Mouse (Mus musculus) cortical plate, adult 2 months (tissue): ENCODE measurements around the gene Cnrip1. TPM values are rescaled to one million over a fixed set of nuclear protein-coding genes. Genes with fewer than 3 reads are reported as not detected.
A peak's percentile ranks its signal among the peaks of the same experiment; 100 is the strongest.
"Not testable (repeated sequence)": the region's sequence is repeated elsewhere in the genome, so short reads cannot be mapped to it uniquely, and the experiment has no call there.

Experiments
- H3K27ac ChIP-seq: fragments of 200-500 bp; 2 replicates; pipeline ENCODE4 v1.5.1; 2012; ENCODE audit warnings: low read length, control low read depth, inconsistent platforms; ENCODE audit not compliant: insufficient read depth
- H3K4me1 ChIP-seq: fragments of 200-500 bp; 2 replicates; pipeline ENCODE4 v1.6.1; 2011; ENCODE audit warnings: low read length; ENCODE audit not compliant: control insufficient read depth, insufficient read depth
- H3K4me3 ChIP-seq: fragments of 200-500 bp; 2 replicates; pipeline ENCODE4 v1.5.1; 2011; ENCODE audit warnings: mild to moderate bottlenecking, low read length, control low read depth; ENCODE audit not compliant: insufficient read depth
- CTCF ChIP-seq: fragments of 200-500 bp; IDR thresholded peaks from 2 replicates; pipeline ENCODE4 v1.5.1; 2011; ENCODE audit warnings: mild to moderate bottlenecking, control low read depth, low read length; ENCODE audit not compliant: insufficient read depth; ENCODE audit errors: extremely low read depth
- POLR2A ChIP-seq: fragments of 200-500 bp; IDR thresholded peaks from 2 replicates; pipeline ENCODE4 v1.6.1; 2011; ENCODE audit warnings: mild to moderate bottlenecking, low read length, control low read depth; ENCODE audit not compliant: insufficient read depth; ENCODE audit errors: extremely low read depth
- polyA plus RNA-seq: library from polyadenylated mRNA; depleted of rRNA; stranded (reverse); fragments of >200 nt; gene quantifications from 2 replicates; pipeline ENCODE4 v1.2.3, GENCODE M21; 2012

Cnrip1 gene
- polyA plus RNA-seq, 1 experiment, result 114 TPM

DNA sequence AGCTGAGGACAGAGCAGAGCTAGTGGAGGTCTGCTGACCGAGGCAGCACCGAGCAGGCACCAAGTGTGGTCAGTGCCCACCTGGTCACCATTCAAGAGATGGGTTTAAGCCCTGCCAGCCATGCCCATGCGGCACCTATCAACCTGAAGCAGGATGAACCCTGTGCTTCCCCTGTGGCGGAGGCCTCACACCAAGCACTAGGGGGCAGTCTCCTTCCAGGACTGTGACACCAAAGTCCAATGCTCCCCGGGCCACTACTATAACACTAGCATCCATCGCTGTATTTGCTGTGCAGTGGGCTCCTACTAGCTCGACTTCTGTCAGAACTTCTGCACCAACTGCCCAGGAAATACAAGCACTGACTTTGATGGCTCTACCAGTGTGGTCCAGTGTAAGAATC lies 32.1 kb upstream of the Cnrip1 start:
- Histone ChIP-seq H3K4me3 (no peak overlapping the region), H3K4me1 (no peaks in the 10 kb centered on the region), H3K27ac (no peak overlapping the region)
- TF ChIP-seq CTCF (0 out of 2 replicates have a peak, but pooled peaks have one; percentile 4), POLR2A (no peak)

DNA sequence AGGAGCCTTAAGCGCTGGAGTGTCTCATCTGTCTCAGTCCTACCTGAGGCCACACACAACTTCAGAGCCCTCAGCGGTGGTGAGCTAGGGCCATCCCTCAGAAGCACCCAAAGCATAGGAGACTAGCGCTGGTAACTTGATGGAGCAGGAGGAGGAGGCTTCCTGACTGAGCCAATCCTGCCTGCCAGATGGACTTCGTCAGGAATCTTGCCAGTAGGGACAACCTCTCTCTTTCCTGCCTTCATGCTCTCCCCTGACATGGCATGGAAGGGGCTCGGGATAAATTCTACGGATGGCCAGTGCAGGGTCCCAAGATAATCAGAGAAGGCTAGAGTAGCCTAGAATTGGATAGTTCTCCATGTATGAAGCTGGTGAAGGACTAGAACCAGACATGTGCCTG lies 28.2 kb upstream of the Cnrip1 start:
- Histone ChIP-seq H3K27ac (no peak overlapping the region), H3K4me3 (no peak overlapping the region), H3K4me1 (no peaks in the 10 kb centered on the region)
- TF ChIP-seq CTCF (no peak), POLR2A (no peak)

DNA sequence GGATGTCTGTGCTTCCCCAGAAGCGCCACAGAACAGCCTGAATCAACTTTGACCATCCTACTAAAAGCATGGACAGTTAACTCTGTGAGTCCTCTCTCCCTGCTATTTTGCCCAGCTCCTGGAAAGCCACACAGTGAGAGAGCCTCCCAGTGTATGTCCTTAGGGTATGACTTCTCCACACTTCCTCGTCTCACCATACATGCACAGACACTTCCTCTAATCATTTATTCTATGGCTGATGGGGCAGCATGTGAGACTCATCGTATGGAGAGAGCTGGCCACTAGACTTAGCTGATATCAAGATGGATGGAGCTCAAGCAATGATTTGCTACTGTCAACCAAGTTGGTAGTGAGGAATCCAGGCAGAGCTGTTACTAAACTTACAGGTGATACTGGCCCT lies 27.4 kb upstream of the Cnrip1 start:
- H3K27ac ChIP-seq, result no peak overlapping the region
- H3K4me3 ChIP-seq, result no peak overlapping the region
- TF ChIP-seq CTCF, result no peak
- no peak for TF ChIP-seq POLR2A
- no peaks in the 10 kb centered on the region for H3K4me1 ChIP-seq

DNA sequence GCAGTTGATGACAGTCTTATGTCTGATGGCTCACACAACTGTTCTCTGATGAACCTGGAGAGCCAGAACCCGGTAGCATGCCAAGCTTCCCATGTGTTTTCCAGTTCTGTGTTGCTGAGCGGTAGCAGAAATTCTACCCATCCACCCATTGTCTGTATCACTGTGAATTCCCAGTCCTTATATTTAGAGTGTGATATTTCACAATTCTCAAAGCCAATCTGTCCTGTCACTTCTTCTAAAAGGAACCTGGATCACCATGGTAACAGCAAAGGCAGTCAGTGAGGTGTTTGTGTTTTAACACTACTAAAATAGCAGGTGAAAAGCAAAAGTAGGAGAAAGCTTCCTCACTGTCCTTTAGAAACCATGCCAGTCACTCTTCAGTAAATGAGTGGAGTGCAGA lies 5.6 kb upstream of the Cnrip1 start:
- Histone ChIP-seq H3K27ac (no peak overlapping the region), H3K4me3 (no peak overlapping the region), H3K4me1 (no peaks in the 10 kb centered on the region; the same call in 1 of the 2 replicates)
- TF ChIP-seq CTCF (no peak), POLR2A (no peak)

GRCm38 (mm10) chr11:17052476-17053049 lies 1.2 kb downstream of the Cnrip1 start:
- peak overlapping the region; percentile 98 for H3K4me3 ChIP-seq
- no peaks in the 10 kb centered on the region; the same call in 1 of the 2 replicates for H3K4me1 ChIP-seq
- TF ChIP-seq POLR2A (no peak; the same call in 1 of the 2 replicates), CTCF (no peak)

DNA sequence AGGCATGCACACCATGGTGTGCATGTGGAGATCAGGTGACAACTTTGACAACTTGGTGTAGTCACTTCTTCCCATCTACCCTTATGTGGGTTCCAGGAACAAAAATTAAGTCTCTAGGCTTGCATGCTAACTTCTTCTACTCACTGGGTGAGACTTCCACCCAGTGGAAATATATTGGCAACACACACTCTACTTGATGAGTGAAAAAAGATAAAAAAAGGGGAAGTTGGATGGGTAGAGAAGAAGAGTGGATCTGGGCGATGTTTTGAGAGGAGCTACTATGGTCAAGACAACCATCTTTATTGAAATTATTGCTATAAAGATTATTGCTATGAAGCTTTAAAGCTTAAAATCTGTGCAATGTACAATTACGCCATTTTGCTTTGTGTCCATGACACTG lies 18.0 kb downstream of the Cnrip1 start:
- not testable (repeated sequence) for H3K4me1 ChIP-seq

More at GRCm38 (mm10) chr11:17052476-17053049, 1.2 kb downstream of the Cnrip1 start:
- H3K27ac ChIP-seq, result peak overlapping the region; percentile 88

DNA sequence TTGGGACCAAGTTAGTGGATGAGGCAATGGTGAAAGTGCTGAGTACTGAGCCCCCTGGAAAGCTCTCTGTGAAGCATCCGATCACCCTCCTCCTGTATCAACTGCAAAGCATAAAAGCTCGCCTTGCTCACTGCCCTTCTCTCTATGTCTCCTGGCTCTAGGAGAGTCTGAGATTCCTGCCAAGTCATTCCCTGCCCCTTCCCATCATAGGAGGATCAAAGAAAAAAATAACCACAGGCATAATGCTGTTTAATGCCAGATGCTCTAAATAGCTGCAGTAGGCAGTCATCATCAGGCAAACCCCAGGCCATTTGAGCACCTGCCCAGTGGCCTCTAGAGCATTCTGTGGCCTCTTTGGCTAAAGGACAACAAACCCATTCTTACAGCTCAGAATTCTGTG lies 24.3 kb downstream of the Cnrip1 start:
- H3K4me3 ChIP-seq, result no peak overlapping the region
- no peaks in the 10 kb centered on the region for H3K4me1 ChIP-seq
- H3K27ac ChIP-seq, result no peak overlapping the region
- TF ChIP-seq POLR2A, result no peak
- no peak for TF ChIP-seq CTCF

More for the DNA sequence above, 18.0 kb downstream of the Cnrip1 start:
- not testable (repeated sequence) for H3K4me3 ChIP-seq, H3K27ac ChIP-seq

- Histone ChIP-seq H3K27ac (no peak overlapping the region), H3K4me1 (peaks cover 8% of the 10 kb centered on the region; the same call in 1 of the 2 replicates), H3K4me3 (no peak overlapping the region)
- TF ChIP-seq CTCF (no peak), POLR2A (no peak)
Observed at GRCm38 (mm10) chr11:17082086-17082485, 30.7 kb downstream of the Cnrip1 start.

- TF ChIP-seq POLR2A, result no peak
- peak; percentile 61; the same call in 1 of the 2 replicates for TF ChIP-seq CTCF
- Histone ChIP-seq H3K4me1 (peaks cover 8% of the 10 kb centered on the region; the same call in 1 of the 2 replicates), H3K27ac (no peak overlapping the region), H3K4me3 (no peak overlapping the region)
Observed at GRCm38 (mm10) chr11:17082953-17083352, 31.6 kb downstream of the Cnrip1 start.

GRCm38 (mm10) chr11:17083455-17083854 lies 32.1 kb downstream of the Cnrip1 start:
- Histone ChIP-seq H3K27ac (no peak overlapping the region), H3K4me1 (peaks cover 8% of the 10 kb centered on the region; the same call in 1 of the 2 replicates), H3K4me3 (no peak overlapping the region)
- TF ChIP-seq CTCF (no peak), POLR2A (no peak)
